9 mouse cellular contexts compared by ENCODE assay signal in genomic region chr10:115617456-115618287, GRCm38 (mm10). TPM values are rescaled to one million over a fixed set of nuclear protein-coding genes. Genes with fewer than 3 reads are reported as not detected.
DNase-seq lines count a peak whose midpoint lies in the region; ATAC-seq and TF ChIP-seq lines count a peak whose summit lies in the region.
"Had no signal": no experiment of that assay in that cellular context is flagged by ENCODE, and none has a peak within 500 bp of the region (broad histone marks: within the 10 kb centered on the region; RNA-seq: fewer than 3 reads in every experiment).

No protein-coding gene starts in this region.

- DNase-seq in frontal cortex, postnatal 14 days (ENCODE audit: low spot score in 2 of 2): no peak
- peak; percentile 41 for DNase-seq in cerebellum, adult 9-11 months
- DNase-seq in heart, embryonic 10.5 days (ENCODE audit: low spot score): no peak
- DNase-seq in lung, postnatal 0 days (ENCODE audit: low spot score): peak; percentile 84

- ATAC-seq in frontal cortex, adult (ENCODE audit: low TSS enrichment): peak; percentile 87
- ATAC-seq in CD4-positive, CD25-positive, alpha-beta regulatory T cell, adult 4 months: peak; percentile 77
- peak; percentile 90; the same call in 1 of the 2 replicates for ATAC-seq in kidney, embryonic 16.5 days (ENCODE audit: low FRiP score, low TSS enrichment)
- ATAC-seq in lung, postnatal 0 days: 0 out of 2 replicates have a peak, but pooled peaks have one; percentile 52
- peak; percentile 72; the same call in 1 of the 2 replicates for ATAC-seq in stomach, embryonic 14.5 days (ENCODE audit: insufficient number of reproducible peaks, insufficient read depth, low FRiP score, low read depth)

- H3K4me1 ChIP-seq in heart, embryonic 10.5 days: no peaks in the 10 kb centered on the region; the same call in 1 of the 2 replicates
- H3K4me1 ChIP-seq in kidney, embryonic 16.5 days (ENCODE audit: insufficient read depth, low read length): no peaks in the 10 kb centered on the region
- H3K4me1 ChIP-seq in lung, postnatal 0 days (ENCODE audit: insufficient read depth, low read depth, low read length): no peaks in the 10 kb centered on the region
- peaks cover 4% of the 10 kb centered on the region; the same call in 1 of the 2 replicates for H3K4me1 ChIP-seq in stomach, embryonic 14.5 days (ENCODE audit: control insufficient read depth, insufficient read depth, low read length)

- no peak for TF ChIP-seq EP300 in lung, postnatal 0 days (IDR thresholded peaks at IDR 0.05)

- WGBS in heart, embryonic 10.5 days: 11% methylated on average over 14 of the region's 15 CpGs
- 15% methylated on average over 14 of the region's 15 CpGs for WGBS in kidney, embryonic 16.5 days
- 7% methylated on average over 14 of the region's 15 CpGs for WGBS in lung, postnatal 0 days
- 11% methylated on average over 13 of the region's 15 CpGs for WGBS in stomach, embryonic 14.5 days

- peak; percentile 72 for TF ChIP-seq CTCF in lung, postnatal 0 days (IDR thresholded peaks at IDR 0.05)

- no peaks in the 10 kb centered on the region for H3K9me3 ChIP-seq in heart, embryonic 10.5 days
- no peaks in the 10 kb centered on the region for H3K9me3 ChIP-seq in kidney, embryonic 16.5 days (ENCODE audit: low read length)
- no peaks in the 10 kb centered on the region for H3K9me3 ChIP-seq in lung, postnatal 0 days (ENCODE audit: low read length)
- no peaks in the 10 kb centered on the region for H3K9me3 ChIP-seq in stomach, embryonic 14.5 days (ENCODE audit: control insufficient read depth, low read depth, low read length)

- H3K36me3 ChIP-seq in heart, embryonic 10.5 days: no peaks in the 10 kb centered on the region
- no peaks in the 10 kb centered on the region for H3K36me3 ChIP-seq in kidney, embryonic 16.5 days (ENCODE audit: insufficient read depth, low read length)
- no peaks in the 10 kb centered on the region for H3K36me3 ChIP-seq in lung, postnatal 0 days (ENCODE audit: insufficient read depth, low read length)
- no peaks in the 10 kb centered on the region for H3K36me3 ChIP-seq in stomach, embryonic 14.5 days (ENCODE audit: control insufficient read depth, insufficient read depth, low read length)

- H3K4me3 ChIP-seq in heart, embryonic 10.5 days: peak overlapping the region; percentile 45
- H3K4me3 ChIP-seq in kidney, embryonic 16.5 days (ENCODE audit: low read length): peak overlapping the region; percentile 20
- H3K4me3 ChIP-seq in lung, postnatal 0 days (ENCODE audit: low read depth, low read length): no peak overlapping the region
- H3K4me3 ChIP-seq in stomach, embryonic 14.5 days (ENCODE audit: low read depth, low read length): no peak overlapping the region

- no peaks in the 10 kb centered on the region for H3K27me3 ChIP-seq in heart, embryonic 10.5 days (ENCODE audit: insufficient read depth, poor library complexity, severe bottlenecking)
- no peaks in the 10 kb centered on the region for H3K27me3 ChIP-seq in kidney, embryonic 16.5 days (ENCODE audit: insufficient read depth, low read length)
- H3K27me3 ChIP-seq in lung, postnatal 0 days (replicated peaks; ENCODE audit: insufficient read depth, low read length): no peaks in the 10 kb centered on the region
- H3K27me3 ChIP-seq in stomach, embryonic 14.5 days (ENCODE audit: control insufficient read depth, insufficient read depth, low read length): no peaks in the 10 kb centered on the region

- H3K27ac ChIP-seq in heart, embryonic 10.5 days: no peak overlapping the region
- H3K27ac ChIP-seq in kidney, embryonic 16.5 days (ENCODE audit: low read length): no peak overlapping the region
- H3K27ac ChIP-seq in lung, postnatal 0 days (ENCODE audit: low read length): no peak overlapping the region
- no peak overlapping the region for H3K27ac ChIP-seq in stomach, embryonic 14.5 days (ENCODE audit: low read length)

- H3K9ac ChIP-seq in kidney, embryonic 16.5 days (replicated peaks; ENCODE audit: low read length): no peak overlapping the region
- no peak overlapping the region for H3K9ac ChIP-seq in lung, postnatal 0 days (replicated peaks; ENCODE audit: low read depth)
- no peak overlapping the region for H3K9ac ChIP-seq in stomach, embryonic 14.5 days (replicated peaks; ENCODE audit: low read depth, low read length)

- H3K4me2 ChIP-seq in kidney, embryonic 16.5 days (replicated peaks; ENCODE audit: low read depth, low read length): peak overlapping the region; percentile 45
- H3K4me2 ChIP-seq in lung, postnatal 0 days (replicated peaks; ENCODE audit: low read depth, low read length): peak overlapping the region; percentile 9
- peak overlapping the region; percentile 34 for H3K4me2 ChIP-seq in stomach, embryonic 14.5 days (replicated peaks; ENCODE audit: low read depth, low read length)

RNA-seq across cellular contexts. Expression of gene Lgr5, which starts 30.1 kb away (rescaled TPM):
- polyA plus RNA-seq in CD4-positive, CD25-positive, alpha-beta regulatory T cell, adult 4 months (2017; shearing (Covaris generic)): under 1 TPM in 1 of 2 experiments, not detected in 1; 0.23 TPM
- polyA plus RNA-seq in heart, embryonic 10.5 days (2016; fragmentation: Nextera tagmentation; extraction: Ambion mirVana): 0.76 and 4.0 TPM in 2 replicates
- polyA plus RNA-seq in kidney, embryonic 16.5 days (2015; fragmentation: Nextera tagmentation; extraction: Ambion mirVana): 7.3 and 7.8 TPM in 2 replicates
- polyA plus RNA-seq in lung, postnatal 0 days (2015; fragmentation: Nextera tagmentation; extraction: Ambion mirVana): 0.23 and 0.35 TPM in 2 replicates
- polyA plus RNA-seq in stomach, embryonic 14.5 days (2014; fragmentation: Nextera tagmentation; extraction: Ambion mirVana): 3.5 and 4.6 TPM in 2 replicates

RNA-seq across cellular contexts. Expression of gene A930009A15Rik, which starts 47.9 kb away (rescaled TPM):
- not detected for polyA plus RNA-seq in CD4-positive, CD25-positive, alpha-beta regulatory T cell, adult 4 months (2017; shearing (Covaris generic))
- not detected in 2 replicates for polyA plus RNA-seq in heart, embryonic 10.5 days (2016; fragmentation: Nextera tagmentation; extraction: Ambion mirVana)
- not detected in 2 replicates for polyA plus RNA-seq in kidney, embryonic 16.5 days (2015; fragmentation: Nextera tagmentation; extraction: Ambion mirVana)
- not detected in 2 replicates for polyA plus RNA-seq in lung, postnatal 0 days (2015; fragmentation: Nextera tagmentation; extraction: Ambion mirVana)
- polyA plus RNA-seq in stomach, embryonic 14.5 days (2014; fragmentation: Nextera tagmentation; extraction: Ambion mirVana): not detected in 2 replicates
- polyA plus RNA-seq: liver, embryonic 16.5 days had no signal

Comparison
In these comparisons a context has a peak if more than half of its experiments do, and no peak if none do; other contexts are left out.
1. DNase-seq: peak in cerebellum, adult 9-11 months (single experiment) and lung, postnatal 0 days (single experiment); none in frontal cortex, postnatal 14 days (0 of 2) and heart, embryonic 10.5 days (single experiment).
2. H3K4me3 ChIP-seq: peak in heart, embryonic 10.5 days (single experiment) and kidney, embryonic 16.5 days (single experiment); none in lung, postnatal 0 days (single experiment) and stomach, embryonic 14.5 days (single experiment).
3. Peak in every context shown above with its lines, with median percentiles within 50 percentile points of each other: ATAC-seq and H3K4me2 ChIP-seq.